Mouse (Mus musculus) ovary, postnatal 36 days (tissue): ENCODE data around the gene Cdh6.

ENCODE experiments used
- DNase-seq: peaks from one replicate; pipeline ENCODE4 v3.0.0; 2022; ENCODE audit warnings: low spot score, mixed read lengths

Gene Cdh6

GRCm38 (mm10) chr15:13063633-13064032 is 109.8 kb downstream of the Cdh6 start:
- DNase-seq, result no peak

GRCm38 (mm10) chr15:13057728-13058127 is 115.7 kb downstream of the Cdh6 start:
- DNase-seq, result no peak

- no peak for DNase-seq
Measured at GRCm38 (mm10) chr15:13057302-13057701, 116.2 kb downstream of the Cdh6 start.

GRCm38 (mm10) chr15:13047910-13048309 is 125.6 kb downstream of the Cdh6 start:
- DNase-seq, result no peak

GRCm38 (mm10) chr15:13034436-13034835 is 139.0 kb downstream of the Cdh6 start:
- no peak for DNase-seq

- no peak for DNase-seq
Measured at GRCm38 (mm10) chr15:13030641-13031040, 142.8 kb downstream of the Cdh6 start.

- DNase-seq, result no peak
Measured at GRCm38 (mm10) chr15:13027513-13027912, 146.0 kb downstream of the Cdh6 start.

GRCm38 (mm10) chr15:13016756-13017357 is 156.6 kb downstream of the Cdh6 start:
- no peak for DNase-seq

GRCm38 (mm10) chr15:13008803-13009202 is 164.7 kb downstream of the Cdh6 start:
- DNase-seq, result no peak

GRCm38 (mm10) chr15:13005934-13006333 is 167.5 kb downstream of the Cdh6 start:
- no peak for DNase-seq

- DNase-seq, result no peak
Measured at GRCm38 (mm10) chr15:13001549-13001948, 171.9 kb downstream of the Cdh6 start.

GRCm38 (mm10) chr15:12994563-12995359 is 178.7 kb downstream of the Cdh6 start:
- no peak for DNase-seq
